22 mouse cellular contexts compared by ENCODE assay signal in the genomic region with DNA sequence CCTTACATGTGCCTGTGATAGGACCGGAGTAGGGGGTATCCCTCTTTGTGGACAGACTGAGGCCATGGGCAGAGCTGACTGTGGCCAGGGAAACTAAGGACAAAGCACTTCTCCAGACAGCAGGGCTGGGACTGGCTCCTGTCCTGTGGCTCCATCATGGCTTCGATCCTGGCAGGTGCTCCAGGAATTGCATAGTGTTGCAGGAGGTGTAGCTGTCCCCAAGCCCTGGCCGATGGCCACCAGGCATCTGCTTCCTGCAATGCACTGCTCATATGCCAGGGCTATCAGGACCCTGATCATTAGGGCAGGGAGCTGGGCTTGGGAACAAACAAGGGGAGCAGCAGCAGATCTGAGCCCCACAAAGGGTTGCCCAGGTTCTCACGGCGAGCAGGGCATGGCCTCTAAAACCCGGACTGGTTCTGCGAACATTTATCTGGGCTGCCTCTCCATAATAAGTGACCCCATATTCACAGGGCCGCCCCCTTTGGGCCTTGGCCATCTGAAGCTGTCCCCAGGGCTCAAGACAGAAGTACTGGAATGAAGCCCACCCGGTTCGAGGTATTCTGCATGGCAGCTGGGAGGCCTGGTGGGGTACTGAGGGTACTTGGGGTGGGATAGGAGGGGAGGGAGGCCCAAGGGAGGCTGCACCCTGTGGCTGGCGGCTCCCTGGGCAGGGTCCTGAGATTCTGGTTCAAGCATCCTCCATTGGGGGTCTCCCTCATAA. TPM values are rescaled to one million over a fixed set of nuclear protein-coding genes. Genes with fewer than 3 reads are reported as not detected.
DNase-seq lines count a peak whose midpoint lies in the region; ATAC-seq lines count a peak whose summit lies in the region.
"Had no signal": no experiment of that assay in that cellular context is flagged by ENCODE, and none has a peak within 500 bp of the region (broad histone marks: within the 10 kb centered on the region; RNA-seq: fewer than 3 reads in every experiment).

No protein-coding gene starts in this region.

- peak; percentile 56 for DNase-seq in cerebellum, adult 11 months
- no peak for DNase-seq in hindbrain, embryonic 10.5 days (ENCODE audit: low spot score)
- DNase-seq in midbrain, embryonic 11.5 days (ENCODE audit: low spot score, missing footprints): peak; percentile 41
- no peak for DNase-seq in urinary bladder, postnatal 10 days (ENCODE audit: low spot score)
- DNase-seq in kidney, postnatal 4 days: no peak
- DNase-seq: adrenal gland, postnatal 14 days; gastrocnemius, postnatal 10 days; heart, postnatal 10 days; kidney, postnatal 25 days; lung, embryonic 14.5 days; right cerebral cortex, postnatal 25 days; spleen, adult 18-20 months had no signal

- H3K27me3 ChIP-seq in hindbrain, embryonic 16.5 days (replicated peaks; ENCODE audit: control insufficient read depth, insufficient read depth, low read length): no peaks in the 10 kb centered on the region; the same call in 1 of the 2 replicates
- peaks cover 14% of the 10 kb centered on the region for H3K27me3 ChIP-seq in hindbrain, embryonic 10.5 days (ENCODE audit: insufficient read depth, poor library complexity, severe bottlenecking)
- H3K27me3 ChIP-seq in midbrain, embryonic 11.5 days (ENCODE audit: control insufficient read depth, insufficient read depth, low read length): no peaks in the 10 kb centered on the region
- peaks cover 2% of the 10 kb centered on the region; the same call in 1 of the 2 replicates for H3K27me3 ChIP-seq in midbrain, embryonic 15.5 days (replicated peaks)

- ATAC-seq in cerebellum, adult (ENCODE audit: insufficient number of reproducible peaks, low FRiP score, low TSS enrichment): no peak
- ATAC-seq in hindbrain, embryonic 16.5 days: no peak
- no peak for ATAC-seq in midbrain, embryonic 11.5 days (ENCODE audit: low FRiP score)
- no peak for ATAC-seq in midbrain, embryonic 15.5 days (replicated peaks)
- ATAC-seq: forebrain, embryonic 14.5 days; intestine, postnatal 0 days; midbrain, embryonic 13.5 days had no signal

- WGBS in hindbrain, embryonic 16.5 days: 92% methylated on average over 11 of the region's 11 CpGs
- WGBS in hindbrain, embryonic 10.5 days: 93% methylated on average over 11 of the region's 11 CpGs
- 96% methylated on average over 11 of the region's 11 CpGs for WGBS in midbrain, embryonic 11.5 days
- WGBS in midbrain, embryonic 15.5 days: 91% methylated on average over 11 of the region's 11 CpGs

- no peak overlapping the region for H3K4me2 ChIP-seq in hindbrain, embryonic 16.5 days (ENCODE audit: low read length)
- no peak overlapping the region for H3K4me2 ChIP-seq in midbrain, embryonic 11.5 days
- H3K4me2 ChIP-seq in midbrain, embryonic 15.5 days: no peak overlapping the region
- H3K4me2 ChIP-seq: heart, embryonic 12.5 days; lung, embryonic 14.5 days; midbrain, embryonic 13.5 days had no signal

- no peaks in the 10 kb centered on the region for H3K9me3 ChIP-seq in hindbrain, embryonic 16.5 days (ENCODE audit: control insufficient read depth, low read length)
- no peaks in the 10 kb centered on the region for H3K9me3 ChIP-seq in hindbrain, embryonic 10.5 days
- no peaks in the 10 kb centered on the region for H3K9me3 ChIP-seq in midbrain, embryonic 11.5 days (ENCODE audit: control insufficient read depth, low read length)
- no peaks in the 10 kb centered on the region for H3K9me3 ChIP-seq in midbrain, embryonic 15.5 days
- H3K9me3 ChIP-seq: heart, embryonic 12.5 days; midbrain, embryonic 13.5 days had no signal

- H3K27ac ChIP-seq in hindbrain, embryonic 16.5 days (ENCODE audit: low read depth, low read length): peak overlapping the region; percentile 12; the same call in 1 of the 2 replicates
- no peak overlapping the region for H3K27ac ChIP-seq in hindbrain, embryonic 10.5 days
- no peak overlapping the region for H3K27ac ChIP-seq in midbrain, embryonic 11.5 days (ENCODE audit: low read depth, low read length)
- H3K27ac ChIP-seq in midbrain, embryonic 15.5 days: no peak overlapping the region
- H3K27ac ChIP-seq: midbrain, embryonic 13.5 days had no signal

- no peak overlapping the region for H3K9ac ChIP-seq in hindbrain, embryonic 16.5 days (ENCODE audit: low read depth, low read length)
- H3K9ac ChIP-seq in midbrain, embryonic 11.5 days (ENCODE audit: low read length): no peak overlapping the region
- no peak overlapping the region for H3K9ac ChIP-seq in midbrain, embryonic 15.5 days
- H3K9ac ChIP-seq: heart, embryonic 12.5 days; lung, embryonic 14.5 days; midbrain, embryonic 13.5 days had no signal

- H3K4me1 ChIP-seq in hindbrain, embryonic 16.5 days (ENCODE audit: control insufficient read depth, insufficient read depth, low read depth, low read length): no peaks in the 10 kb centered on the region; the same call in 1 of the 2 replicates
- peaks cover 8% of the 10 kb centered on the region; the same call in 1 of the 2 replicates for H3K4me1 ChIP-seq in hindbrain, embryonic 10.5 days (replicated peaks)
- no peaks in the 10 kb centered on the region for H3K4me1 ChIP-seq in midbrain, embryonic 11.5 days (ENCODE audit: control insufficient read depth, insufficient read depth, low read length)
- H3K4me1 ChIP-seq in midbrain, embryonic 15.5 days: no peaks in the 10 kb centered on the region
- H3K4me1 ChIP-seq: heart, embryonic 12.5 days had no signal

- H3K36me3 ChIP-seq in hindbrain, embryonic 16.5 days (ENCODE audit: control insufficient read depth, insufficient read depth, low read length): peaks cover 14% of the 10 kb centered on the region
- peaks cover 70% of the 10 kb centered on the region for H3K36me3 ChIP-seq in hindbrain, embryonic 10.5 days
- no peaks in the 10 kb centered on the region; the same call in 1 of the 2 replicates for H3K36me3 ChIP-seq in midbrain, embryonic 11.5 days (ENCODE audit: control insufficient read depth, insufficient read depth, low read length)
- H3K36me3 ChIP-seq in midbrain, embryonic 15.5 days (replicated peaks): peaks cover 9% of the 10 kb centered on the region; the same call in 1 of the 2 replicates

- H3K4me3 ChIP-seq in hindbrain, embryonic 16.5 days (ENCODE audit: low read length): no peak overlapping the region
- H3K4me3 ChIP-seq in hindbrain, embryonic 10.5 days: no peak overlapping the region
- no peak overlapping the region for H3K4me3 ChIP-seq in midbrain, embryonic 11.5 days (ENCODE audit: low read depth, low read length)
- no peak overlapping the region for H3K4me3 ChIP-seq in midbrain, embryonic 15.5 days
- H3K4me3 ChIP-seq: heart, embryonic 12.5 days; midbrain, embryonic 13.5 days had no signal

RNA-seq across cellular contexts. Expression of a gene that starts 6.6 kb away (rescaled TPM):
- polyA plus RNA-seq in hindbrain, embryonic 16.5 days (2015; fragmentation: Nextera tagmentation; extraction: Ambion mirVana): 3.9 and 4.7 TPM in 2 replicates
- polyA plus RNA-seq in hindbrain, embryonic 10.5 days (2016; fragmentation: Nextera tagmentation; extraction: Ambion mirVana): 0.25 and 0.34 TPM in 2 replicates
- polyA plus RNA-seq in midbrain, embryonic 11.5 days (2014; fragmentation: Nextera tagmentation; extraction: Ambion mirVana): not detected in 2 replicates
- polyA plus RNA-seq in midbrain, embryonic 15.5 days (2015; fragmentation: Nextera tagmentation; extraction: Ambion mirVana): 3.1 and 6.1 TPM in 2 replicates
- polyA plus RNA-seq: embryonic facial prominence, embryonic 14.5 days; neural tube, embryonic 11.5 days had no signal

RNA-seq across cellular contexts. Expression of a gene that starts 14.2 kb away (rescaled TPM):
- polyA plus RNA-seq in hindbrain, embryonic 16.5 days (2015; fragmentation: Nextera tagmentation; extraction: Ambion mirVana): 0.19 and 0.52 TPM in 2 replicates
- polyA plus RNA-seq in hindbrain, embryonic 10.5 days (2016; fragmentation: Nextera tagmentation; extraction: Ambion mirVana): 0.21 and 0.55 TPM in 2 replicates
- polyA plus RNA-seq in midbrain, embryonic 11.5 days (2014; fragmentation: Nextera tagmentation; extraction: Ambion mirVana): 0.37 TPM in 1 of 2 replicates, not detected in the other
- polyA plus RNA-seq in midbrain, embryonic 15.5 days (2015; fragmentation: Nextera tagmentation; extraction: Ambion mirVana): 0.73 and 0.80 TPM in 2 replicates
- polyA plus RNA-seq: forebrain, embryonic 14.5 days; intestine, postnatal 0 days; lung, embryonic 14.5 days; midbrain, embryonic 13.5 days; urinary bladder, adult 2 months had no signal

RNA-seq across cellular contexts. Expression of a gene that starts 14.2 kb away (rescaled TPM):
- 83.1 and 90.5 TPM in 2 replicates for polyA plus RNA-seq in hindbrain, embryonic 16.5 days (2015; fragmentation: Nextera tagmentation; extraction: Ambion mirVana)
- polyA plus RNA-seq in hindbrain, embryonic 10.5 days (2016; fragmentation: Nextera tagmentation; extraction: Ambion mirVana): 65.4 and 72.6 TPM in 2 replicates
- polyA plus RNA-seq in midbrain, embryonic 11.5 days (2014; fragmentation: Nextera tagmentation; extraction: Ambion mirVana): 47.2 and 50.9 TPM in 2 replicates
- 71.9 and 75.8 TPM in 2 replicates for polyA plus RNA-seq in midbrain, embryonic 15.5 days (2015; fragmentation: Nextera tagmentation; extraction: Ambion mirVana)

RNA-seq across cellular contexts. Expression of a gene that starts 26.7 kb away (rescaled TPM):
- polyA plus RNA-seq in hindbrain, embryonic 16.5 days (2015; fragmentation: Nextera tagmentation; extraction: Ambion mirVana): 20.6 and 25.5 TPM in 2 replicates
- polyA plus RNA-seq in hindbrain, embryonic 10.5 days (2016; fragmentation: Nextera tagmentation; extraction: Ambion mirVana): 32.4 and 35.0 TPM in 2 replicates
- polyA plus RNA-seq in midbrain, embryonic 11.5 days (2014; fragmentation: Nextera tagmentation; extraction: Ambion mirVana): 19.0 and 21.5 TPM in 2 replicates
- polyA plus RNA-seq in midbrain, embryonic 15.5 days (2015; fragmentation: Nextera tagmentation; extraction: Ambion mirVana): 22.2 and 23.8 TPM in 2 replicates

RNA-seq across cellular contexts. Expression of a gene that starts 39.4 kb away (rescaled TPM):
- 49.5 and 50.8 TPM in 2 replicates for polyA plus RNA-seq in hindbrain, embryonic 16.5 days (2015; fragmentation: Nextera tagmentation; extraction: Ambion mirVana)
- 33.4 and 43.4 TPM in 2 replicates for polyA plus RNA-seq in hindbrain, embryonic 10.5 days (2016; fragmentation: Nextera tagmentation; extraction: Ambion mirVana)
- polyA plus RNA-seq in midbrain, embryonic 11.5 days (2014; fragmentation: Nextera tagmentation; extraction: Ambion mirVana): 15.0 and 15.9 TPM in 2 replicates
- 56.7 and 57.5 TPM in 2 replicates for polyA plus RNA-seq in midbrain, embryonic 15.5 days (2015; fragmentation: Nextera tagmentation; extraction: Ambion mirVana)

Comparison
In these comparisons a context has a peak if more than half of its experiments do, and no peak if none do; other contexts are left out.
1. DNase-seq: peak in cerebellum, adult 11 months (single experiment) and midbrain, embryonic 11.5 days (single experiment); none in hindbrain, embryonic 10.5 days (single experiment), urinary bladder, postnatal 10 days (single experiment) and kidney, postnatal 4 days (0 of 2).